Mouse (Mus musculus): Measurements from ENCODE around the gene Cox8b.

Gene Cox8b

GRCm38 (mm10) chr7:140900220-140900619 is at the start of gene Cox8b:
Cox8b (minus strand) TSS chr7:140900446.
- DNase-seq (ENCODE audit: low spot score) = no peak

- DNase-seq (ENCODE audit: low spot score) = no peak
These were observed 49.0 kb upstream of the Cox8b start for GRCm38 (mm10) chr7:140949255-140949654.

- no peak for DNase-seq (ENCODE audit: low spot score)
These were observed 47.9 kb upstream of the Cox8b start for GRCm38 (mm10) chr7:140948161-140948560.

- DNase-seq (ENCODE audit: low spot score) = no peak
These were observed 46.7 kb upstream of the Cox8b start for GRCm38 (mm10) chr7:140946980-140947379.

GRCm38 (mm10) chr7:140946311-140946710 is 46.1 kb upstream of the Cox8b start:
- no peak for DNase-seq (ENCODE audit: low spot score)

- no peak for DNase-seq (ENCODE audit: low spot score)
These were observed 45.0 kb upstream of the Cox8b start for GRCm38 (mm10) chr7:140945247-140945646.

- no peak for DNase-seq (ENCODE audit: low spot score)
These were observed 44.0 kb upstream of the Cox8b start for GRCm38 (mm10) chr7:140944236-140944635.

GRCm38 (mm10) chr7:140943356-140943755 is 43.1 kb upstream of the Cox8b start:
- DNase-seq (ENCODE audit: low spot score) = no peak

GRCm38 (mm10) chr7:140942811-140943210 is 42.6 kb upstream of the Cox8b start:
- DNase-seq (ENCODE audit: low spot score) = no peak

- DNase-seq (ENCODE audit: low spot score) = no peak
These were observed 42.1 kb upstream of the Cox8b start for GRCm38 (mm10) chr7:140942341-140942740.

- DNase-seq (ENCODE audit: low spot score) = peak; percentile 73
These were observed 41.2 kb upstream of the Cox8b start, which contains the start of gene Pgghg for GRCm38 (mm10) chr7:140941222-140942051. Pgghg (plus strand) TSS chr7:140941391.

GRCm38 (mm10) chr7:140939669-140940171 is 39.5 kb upstream of the Cox8b start:
- no peak for DNase-seq (ENCODE audit: low spot score)

GRCm38 (mm10) chr7:140938896-140939295 is 38.6 kb upstream of the Cox8b start:
- no peak for DNase-seq (ENCODE audit: low spot score)

- no peak for DNase-seq (ENCODE audit: low spot score)
These were observed 38.2 kb upstream of the Cox8b start for GRCm38 (mm10) chr7:140938436-140938835.

- DNase-seq (ENCODE audit: low spot score) = no peak
These were observed 26.9 kb upstream of the Cox8b start for GRCm38 (mm10) chr7:140927181-140927580.

- DNase-seq (ENCODE audit: low spot score) = no peak
These were observed 23.0 kb upstream of the Cox8b start for GRCm38 (mm10) chr7:140923070-140923775.

- no peak for DNase-seq (ENCODE audit: low spot score)
These were observed 22.3 kb upstream of the Cox8b start for GRCm38 (mm10) chr7:140922398-140923069.

GRCm38 (mm10) chr7:140921225-140921975 is 21.2 kb upstream of the Cox8b start:
- no peak for DNase-seq (ENCODE audit: low spot score)

GRCm38 (mm10) chr7:140920418-140921029 is 20.3 kb upstream of the Cox8b start, which contains the start of gene Nlrp6:
Nlrp6 (plus strand) TSS chr7:140920902.
- no peak for DNase-seq (ENCODE audit: low spot score)

- no peak for DNase-seq (ENCODE audit: low spot score)
These were observed 19.7 kb upstream of the Cox8b start for GRCm38 (mm10) chr7:140919911-140920310.

- DNase-seq (ENCODE audit: low spot score) = no peak
These were observed 13.9 kb upstream of the Cox8b start for GRCm38 (mm10) chr7:140914031-140914690.

Measured in c-Kit-positive CD71-positive TER-119-positive erythroid progenitor cells, embryonic 14.5 days (primary cell).